Mouse (Mus musculus): ENCODE data around the gene BC049715.

The BC049715 gene

GRCm38 (mm10) chr6:136808631-136809046, 18.8 kb upstream of the BC049715 start:
- no peak for DNase-seq

GRCm38 (mm10) chr6:136809077-136809476, 18.3 kb upstream of the BC049715 start:
- no peak for DNase-seq

GRCm38 (mm10) chr6:136809673-136810072, 17.8 kb upstream of the BC049715 start:
- no peak for DNase-seq

GRCm38 (mm10) chr6:136811196-136811595, 16.2 kb upstream of the BC049715 start:
- DNase-seq = peak; percentile 63

- no peak for DNase-seq
These were observed 14.3 kb upstream of the BC049715 start for GRCm38 (mm10) chr6:136813117-136813516.

GRCm38 (mm10) chr6:136815381-136815780, 12.0 kb upstream of the BC049715 start:
- no peak for DNase-seq

- no peak for DNase-seq
These were observed 10.6 kb upstream of the BC049715 start for GRCm38 (mm10) chr6:136816826-136817225.

GRCm38 (mm10) chr6:136817549-136817948, 9.9 kb upstream of the BC049715 start:
- DNase-seq = no peak

- no peak for DNase-seq
These were observed 7.0 kb upstream of the BC049715 start for GRCm38 (mm10) chr6:136820381-136820780.

GRCm38 (mm10) chr6:136821086-136821485, 6.3 kb upstream of the BC049715 start:
- DNase-seq = no peak

- DNase-seq = no peak
These were observed 2.4 kb upstream of the BC049715 start for GRCm38 (mm10) chr6:136824987-136825386.

- DNase-seq = no peak
These were observed 310 bp upstream of the BC049715 start for GRCm38 (mm10) chr6:136827116-136827515.

GRCm38 (mm10) chr6:136827881-136828561, 595 bp downstream of the BC049715 start, which contains the start of gene Wbp11:
TSS of gene Wbp11 (minus strand) at chr6:136828233.
- peak; percentile 97 for DNase-seq

GRCm38 (mm10) chr6:136828681-136829080, 1.3 kb downstream of the BC049715 start:
- DNase-seq = no peak

- DNase-seq = no peak
These were observed 4.3 kb downstream of the BC049715 start for GRCm38 (mm10) chr6:136831712-136832111.

GRCm38 (mm10) chr6:136835352-136835751, 7.9 kb downstream of the BC049715 start, which contains the start of gene Smco3:
TSS of gene Smco3 (minus strand) at chr6:136835452.
- DNase-seq = no peak

GRCm38 (mm10) chr6:136837323-136837722, 9.9 kb downstream of the BC049715 start:
- DNase-seq = no peak

- no peak for DNase-seq
These were observed 17.5 kb downstream of the BC049715 start for GRCm38 (mm10) chr6:136844903-136845302.

GRCm38 (mm10) chr6:136845706-136846480, 18.5 kb downstream of the BC049715 start:
- DNase-seq = no peak

GRCm38 (mm10) chr6:136847267-136847666, 19.8 kb downstream of the BC049715 start:
- no peak for DNase-seq

GRCm38 (mm10) chr6:136847790-136848189, 20.4 kb downstream of the BC049715 start:
- DNase-seq = peak; percentile 43

GRCm38 (mm10) chr6:136848399-136848798, 21.0 kb downstream of the BC049715 start:
- no peak for DNase-seq

GRCm38 (mm10) chr6:136848971-136849370, 21.5 kb downstream of the BC049715 start:
- no peak for DNase-seq

GRCm38 (mm10) chr6:136850267-136850666, 22.8 kb downstream of the BC049715 start:
- DNase-seq = no peak
